Mouse (Mus musculus) layer of hippocampus, adult 9-11 months (tissue): ENCODE results near the gene Ass1.

ENCODE experiments used
- DNase-seq: peaks from one replicate; pipeline ENCODE4 v3.0.0; 2022

Gene Ass1

GRCm38 (mm10) chr2:31490556-31490955 lies 20.5 kb downstream of the Ass1 start:
- DNase-seq, result no peak

- DNase-seq, result no peak
Measured at GRCm38 (mm10) chr2:31492308-31492707, 22.3 kb downstream of the Ass1 start.

GRCm38 (mm10) chr2:31493243-31493642 lies 23.2 kb downstream of the Ass1 start:
- no peak for DNase-seq

- DNase-seq, result no peak
Measured at GRCm38 (mm10) chr2:31494315-31494714, 24.3 kb downstream of the Ass1 start.

GRCm38 (mm10) chr2:31495046-31495476 lies 25.1 kb downstream of the Ass1 start:
- DNase-seq, result no peak

- DNase-seq, result no peak
Measured at GRCm38 (mm10) chr2:31496141-31496540, 26.1 kb downstream of the Ass1 start.

GRCm38 (mm10) chr2:31497113-31497512 lies 27.1 kb downstream of the Ass1 start:
- DNase-seq, result no peak

- no peak for DNase-seq
Measured at GRCm38 (mm10) chr2:31497635-31498034, 27.6 kb downstream of the Ass1 start.

GRCm38 (mm10) chr2:31499327-31500291 lies 29.6 kb downstream of the Ass1 start:
- no peak for DNase-seq

- DNase-seq, result no peak
Measured at GRCm38 (mm10) chr2:31500292-31501204, 30.5 kb downstream of the Ass1 start.

- no peak for DNase-seq
Measured at GRCm38 (mm10) chr2:31501448-31502130, 31.6 kb downstream of the Ass1 start.

- DNase-seq, result no peak
Measured at GRCm38 (mm10) chr2:31502616-31503522, 32.9 kb downstream of the Ass1 start.

GRCm38 (mm10) chr2:31505472-31505871 lies 35.5 kb downstream of the Ass1 start:
- no peak for DNase-seq

- DNase-seq, result no peak
Measured at GRCm38 (mm10) chr2:31508851-31509250, 38.8 kb downstream of the Ass1 start.

GRCm38 (mm10) chr2:31511316-31511715 lies 41.3 kb downstream of the Ass1 start:
- DNase-seq, result no peak

GRCm38 (mm10) chr2:31516557-31516956 lies 46.5 kb downstream of the Ass1 start:
- no peak for DNase-seq

GRCm38 (mm10) chr2:31521800-31522335 lies 51.9 kb downstream of the Ass1 start:
- DNase-seq, result no peak

- no peak for DNase-seq
Measured at GRCm38 (mm10) chr2:31524641-31525040, 54.6 kb downstream of the Ass1 start.

GRCm38 (mm10) chr2:31525778-31526177 lies 55.8 kb downstream of the Ass1 start:
- DNase-seq, result no peak

- no peak for DNase-seq
Measured at GRCm38 (mm10) chr2:31530201-31530600, 60.2 kb downstream of the Ass1 start.

GRCm38 (mm10) chr2:31537054-31537453 lies 67.0 kb downstream of the Ass1 start:
- no peak for DNase-seq
